Mouse (Mus musculus) inflammation-experienced regulatory T-cells, adult 6 months (primary cell): ENCODE measurements around the gene Gm21319. TPM values are rescaled to one million over a fixed set of nuclear protein-coding genes. Genes with fewer than 3 reads are reported as not detected.
"Not testable (repeated sequence)": the region's sequence is repeated elsewhere in the genome, so short reads cannot be mapped to it uniquely, and the experiment has no call there.

ENCODE experiments used
- ATAC-seq: one replicate; pipeline ENCODE4 v1.8.0; 2017
- polyA plus RNA-seq, 3 experiments: library from polyadenylated mRNA; unstranded; fragments of 100-300 nt; shearing (Covaris generic); gene quantifications; one replicate each; pipeline ENCODE4 v1.2.1; 2017

Gene Gm21319
- polyA plus RNA-seq: not detected

GRCm38 (mm10) chr12:87775655-87776054 lies at the start of gene Gm21319:
Gene Gm21319 (minus strand): TSS chr12:87775755.
- not testable (repeated sequence) for ATAC-seq

- not testable (repeated sequence) for ATAC-seq
Measured at GRCm38 (mm10) chr12:87816277-87816676, 40.7 kb upstream of the Gm21319 start, which contains the start of gene BB287469. Gene BB287469 (plus strand): TSS chr12:87816577.

- ATAC-seq: not testable (repeated sequence)
Measured at GRCm38 (mm10) chr12:87797971-87798370, 22.4 kb upstream of the Gm21319 start.

- ATAC-seq: not testable (repeated sequence)
Measured at GRCm38 (mm10) chr12:87795212-87795611, 19.7 kb upstream of the Gm21319 start, which contains the start of gene Gm21936. Gene Gm21936 (plus strand): TSS chr12:87795512.

Other genes starting within 250 kb of the Gm21319 start
- gene Oog1, start 173.1 kb downstream of the Gm21319 start, polyA plus RNA-seq: not detected
- not detected for gene Gm4027, start 156.9 kb downstream of the Gm21319 start, polyA plus RNA-seq
- not detected for gene Gm16381, start 131.1 kb downstream of the Gm21319 start, polyA plus RNA-seq
- not detected for gene Gm21936, start 19.8 kb upstream of the Gm21319 start, polyA plus RNA-seq
- gene BB287469, start 40.8 kb upstream of the Gm21319 start, polyA plus RNA-seq: not detected
- gene Gm2001, start 66.6 kb upstream of the Gm21319 start, polyA plus RNA-seq: not detected
- not detected for gene Gm2016, start 98.3 kb upstream of the Gm21319 start, polyA plus RNA-seq
- not detected for gene Gm2022, start 119.6 kb upstream of the Gm21319 start, polyA plus RNA-seq
- gene Gm2035, start 144.1 kb upstream of the Gm21319 start, polyA plus RNA-seq: not detected
- gene Gm2042, start 178.3 kb upstream of the Gm21319 start, polyA plus RNA-seq: not detected
- gene Gm2075, start 236.1 kb upstream of the Gm21319 start, polyA plus RNA-seq: not detected
- not detected for gene Gm6803, start 243.0 kb upstream of the Gm21319 start, polyA plus RNA-seq